10 mouse cellular contexts compared by ENCODE assay signal in genomic region chr6:149311044-149311443, GRCm38 (mm10). TPM values are rescaled to one million over a fixed set of nuclear protein-coding genes. Genes with fewer than 3 reads are reported as not detected.
DNase-seq lines count a peak whose midpoint lies in the region; ATAC-seq and TF ChIP-seq lines count a peak whose summit lies in the region.
"Had no signal": no experiment of that assay in that cellular context is flagged by ENCODE, and none has a peak within 500 bp of the region (broad histone marks: within the 10 kb centered on the region; RNA-seq: fewer than 3 reads in every experiment).

No protein-coding gene starts in this region.

- no peak for ATAC-seq in heart, embryonic 14.5 days (ENCODE audit: insufficient number of reproducible peaks, insufficient read depth, low FRiP score, low read depth)
- ATAC-seq in G1E (ENCODE audit: extremely low read depth, insufficient number of reproducible peaks, low FRiP score, poor library complexity, severe bottlenecking) = peak; percentile 6; the same call in 1 of the 2 replicates
- no peak for ATAC-seq in hindbrain, embryonic 11.5 days (ENCODE audit: low FRiP score)
- ATAC-seq in megakaryocyte progenitor cell, adult 5-6 weeks (replicated peaks; ENCODE audit: poor library complexity) = peak; percentile 11; the same call in 1 of the 2 replicates
- ATAC-seq: CD4-positive, CD25-positive, alpha-beta regulatory T cell, adult 4 months had no signal

- peak overlapping the region; percentile 67 for H3K4me2 ChIP-seq in heart, embryonic 14.5 days (ENCODE audit: low read length)
- H3K4me2 ChIP-seq in hindbrain, embryonic 11.5 days (replicated peaks; ENCODE audit: low read depth, low read length) = peak overlapping the region; percentile 41; the same call in 1 of the 2 replicates

- no peak for DNase-seq in heart, postnatal 25 days (ENCODE audit: low spot score)
- no peak for DNase-seq in G1E (ENCODE audit: low spot score)
- DNase-seq in hindbrain, embryonic 11.5 days (ENCODE audit: low spot score) = no peak
- no peak for DNase-seq in T-cell, adult 2 months (ENCODE audit: low spot score)
- DNase-seq in cerebellum, postnatal 25 days = no peak
- DNase-seq in spleen, postnatal 14 days (ENCODE audit: low spot score in 2 of 2) = no peak
- DNase-seq: cerebellum, adult 2 months had no signal

- WGBS in heart, embryonic 14.5 days = 61% methylated on average over 2 of the region's 2 CpGs
- 93% methylated on average over 2 of the region's 2 CpGs for WGBS in hindbrain, embryonic 11.5 days

- intact Hi-C loops in heart, postnatal 25 days (cut with DNase I) = loop anchor here (2.0 to 5.0 kb wide), 2 partner anchors 122 to 169 kb away; partner anchors contain the start of gene Amn1

- peaks cover 0 to 12% of the 10 kb centered on the region in 2 experiments; a peak in 2 of 4 replicates for H3K4me1 ChIP-seq in heart, embryonic 14.5 days (ENCODE audit: control insufficient read depth in 2 of 2, insufficient read depth in 2 of 2, low read length in 2 of 2)
- peaks cover 50% of the 10 kb centered on the region for H3K4me1 ChIP-seq in G1E (ENCODE audit: insufficient read depth, low read depth, low read length)
- H3K4me1 ChIP-seq in hindbrain, embryonic 11.5 days (replicated peaks; ENCODE audit: control insufficient read depth, insufficient read depth, low read length) = no peaks in the 10 kb centered on the region

- 0 out of 2 replicates have a peak, but pooled peaks cover 2% of the 10 kb centered on the region for H3K9me3 ChIP-seq in heart, embryonic 14.5 days (ENCODE audit: control insufficient read depth, low read length)
- peaks cover 16% of the 10 kb centered on the region for H3K9me3 ChIP-seq in G1E (replicated peaks)
- no peaks in the 10 kb centered on the region for H3K9me3 ChIP-seq in hindbrain, embryonic 11.5 days (ENCODE audit: control insufficient read depth, low read length)

- no peaks in the 10 kb centered on the region for H3K27me3 ChIP-seq in heart, embryonic 14.5 days (ENCODE audit: control insufficient read depth, insufficient read depth, low read length)
- H3K27me3 ChIP-seq in G1E (ENCODE audit: insufficient read depth, low read length) = no peaks in the 10 kb centered on the region
- H3K27me3 ChIP-seq in hindbrain, embryonic 11.5 days (ENCODE audit: control insufficient read depth, insufficient read depth, low read length) = no peaks in the 10 kb centered on the region

- H3K9ac ChIP-seq in heart, embryonic 14.5 days (ENCODE audit: low read length) = no peak overlapping the region
- H3K9ac ChIP-seq in hindbrain, embryonic 11.5 days (ENCODE audit: low read depth, low read length) = no peak overlapping the region

- TF ChIP-seq CTCF in G1E (IDR thresholded peaks at IDR 0.05; ENCODE audit: low read depth, low read length) = no peak

- H3K4me3 ChIP-seq in heart, embryonic 14.5 days (ENCODE audit: control insufficient read depth in 1 of 2, insufficient read depth in 1 of 2, low read depth in 1 of 2, low read length in 2 of 2) = peak overlapping the region in 1 of 2 experiments; percentile 74; a peak in 2 of 4 replicates
- H3K4me3 ChIP-seq in G1E (ENCODE audit: low read depth, low read length) = peak overlapping the region; percentile 79
- H3K4me3 ChIP-seq in hindbrain, embryonic 11.5 days (ENCODE audit: low read depth, low read length) = no peak overlapping the region; the same call in 1 of the 2 replicates

- H3K27ac ChIP-seq in heart, embryonic 14.5 days (replicated peaks in 1 of 2; ENCODE audit: control insufficient read depth in 1 of 2, insufficient read depth in 1 of 2, low read depth in 2 of 2, low read length in 2 of 2) = no peak overlapping the region
- no peak overlapping the region for H3K27ac ChIP-seq in hindbrain, embryonic 11.5 days (ENCODE audit: low read depth, low read length)

- H3K36me3 ChIP-seq in heart, embryonic 14.5 days (ENCODE audit: control insufficient read depth, insufficient read depth, low read length) = peaks cover 41% of the 10 kb centered on the region
- H3K36me3 ChIP-seq in G1E (replicated peaks) = peaks cover 44% of the 10 kb centered on the region
- no peaks in the 10 kb centered on the region for H3K36me3 ChIP-seq in hindbrain, embryonic 11.5 days (ENCODE audit: control insufficient read depth, insufficient read depth, low read length)

RNA-seq across cellular contexts. Expression of gene Resf1, which starts 1.8 kb away (rescaled TPM):
- 23.5 and 24.4 TPM in 2 replicates for polyA plus RNA-seq in heart, embryonic 14.5 days (2014; fragmentation: Nextera tagmentation; extraction: Ambion mirVana)
- 10 to 100 TPM; 19.5 to 20.3 TPM for total RNA-seq in heart, postnatal 25 days (2021)
- total RNA-seq in G1E (2014; fragmentation: Nextera tagmentation) = 356 and 386 TPM in 2 replicates
- total RNA-seq in G1E (2017) = 114 and 149 TPM in 2 replicates
- polyA plus RNA-seq in G1E (2012) = 28.5 and 50.2 TPM in 2 replicates
- 40.3 and 47.3 TPM in 2 replicates for polyA plus RNA-seq in hindbrain, embryonic 11.5 days (2014; fragmentation: Nextera tagmentation; extraction: Ambion mirVana)
- total RNA-seq in megakaryocyte progenitor cell, adult 5-6 weeks (2015) = 53.1 and 54.3 TPM in 2 replicates
- 25.4 and 48.0 TPM in 2 replicates for total RNA-seq in megakaryocyte progenitor cell, adult 5-6 weeks (2017)

Comparison
In these comparisons a context has a peak if more than half of its experiments do, and no peak if none do; other contexts are left out.
1. ATAC-seq: peak in G1E (single experiment) and megakaryocyte progenitor cell, adult 5-6 weeks (single experiment); none in heart, embryonic 14.5 days (single experiment) and hindbrain, embryonic 11.5 days (single experiment).